Mouse (Mus musculus) cerebellum, adult 2 months (tissue): ENCODE measurements around the gene Ubp1.

Experiments used
- CTCF ChIP-seq: fragments of 200-500 bp; IDR thresholded peaks from 2 replicates; pipeline ENCODE4 v1.5.1; 2011; ENCODE audit warnings: low read depth, mild to moderate bottlenecking, control low read depth, low read length, moderate library complexity, borderline replicate concordance; ENCODE audit not compliant: insufficient read depth
- POLR2A ChIP-seq: fragments of 200-500 bp; IDR thresholded peaks from 2 replicates; pipeline ENCODE4 v1.6.1; 2011; ENCODE audit warnings: low read length, control low read depth, borderline replicate concordance; ENCODE audit not compliant: insufficient read depth

DNA sequence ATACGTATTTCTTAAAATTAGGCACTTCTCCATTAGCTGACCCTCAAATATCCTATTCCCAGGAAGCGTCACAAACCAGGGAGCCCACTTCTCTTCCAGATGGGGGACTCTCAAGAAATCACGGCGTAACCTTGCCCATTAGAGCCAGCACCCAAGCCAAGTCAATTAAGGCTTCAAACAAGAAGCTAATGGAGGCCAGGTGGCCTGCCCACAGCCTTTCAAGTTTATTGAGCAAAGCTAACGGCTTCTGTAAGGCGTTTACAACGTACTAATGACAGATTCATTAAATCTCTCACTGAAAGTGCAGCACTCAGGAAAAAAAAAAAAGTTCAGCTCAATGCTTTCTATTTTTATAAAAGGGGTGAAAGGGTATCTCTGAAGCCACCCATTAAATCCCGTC is 95.1 kb downstream of the Ubp1 start:
- no peak for TF ChIP-seq POLR2A
- no peak for TF ChIP-seq CTCF
